Mouse (Mus musculus) hindbrain, embryonic 14.5 days (tissue): Measurements from ENCODE around the gene Naa15. TPM values are rescaled to one million over a fixed set of nuclear protein-coding genes. Genes with fewer than 3 reads are reported as not detected.

ENCODE experiments used
- ATAC-seq: fragments of 200-750 bp; cut with Nextera tagmentation; 2 replicates; pipeline ENCODE4 v1.8.0; 2017; ENCODE audit warnings: moderate number of reproducible peaks, mild to moderate bottlenecking, moderate TSS enrichment, moderate library complexity; ENCODE audit not compliant: low FRiP score
- DNase-seq: peaks from one replicate; pipeline ENCODE4 v3.0.0-alpha.2; 2015; ENCODE audit warnings: low spot score
- H3K27ac ChIP-seq: fragments of 300-500 bp; sonication (generic); 2 replicates; pipeline ENCODE4 v1.5.1; 2014; ENCODE audit warnings: mild to moderate bottlenecking, moderate library complexity
- H3K27me3 ChIP-seq: fragments of 300-500 bp; sonication (generic); 2 replicates; pipeline ENCODE4 v1.6.1; 2014; ENCODE audit warnings: mild to moderate bottlenecking, low read length, mixed read lengths; ENCODE audit not compliant: control insufficient read depth, insufficient read depth
- H3K36me3 ChIP-seq: fragments of 300-500 bp; sonication (generic); replicated peaks from 2 replicates; pipeline ENCODE4 v1.6.1; 2014; ENCODE audit not compliant: control insufficient read depth, insufficient read depth
- H3K4me1 ChIP-seq: fragments of 300-500 bp; sonication (generic); replicated peaks from 2 replicates; pipeline ENCODE4 v1.6.1; 2014; ENCODE audit warnings: antibody characterized with exemption, low read length, mixed read lengths; ENCODE audit not compliant: control insufficient read depth, insufficient read depth
- H3K4me2 ChIP-seq: fragments of 300-500 bp; sonication (generic); replicated peaks from 2 replicates; pipeline ENCODE4 v1.6.1; 2014; ENCODE audit warnings: mild to moderate bottlenecking, moderate library complexity
- H3K4me3 ChIP-seq: fragments of 300-500 bp; sonication (generic); replicated peaks from 2 replicates; pipeline ENCODE4 v1.5.1; 2014; ENCODE audit warnings: mild to moderate bottlenecking, low read length
- H3K9ac ChIP-seq: fragments of 300-500 bp; sonication (generic); 2 replicates; pipeline ENCODE4 v1.6.1; 2014
- H3K9me3 ChIP-seq: fragments of 300-500 bp; sonication (generic); 2 replicates; pipeline ENCODE4 v1.6.1; 2016; ENCODE audit warnings: low read length; ENCODE audit not compliant: control insufficient read depth
- WGBS: fragments of 180-500 bp; shearing (Covaris S2); extraction: QIAGEN DNeasy Blood & Tissue Kit; methylation state at CpG from one replicate; pipeline ENCODE4 v1.1.7; 2014; 5-methylcytosine and 5-hydroxymethylcytosine counted together
- polyA plus RNA-seq: library from polyadenylated mRNA; unstranded; fragments of >200 nt; fragmentation: Nextera tagmentation; extraction: Ambion mirVana; gene quantifications from 2 replicates; pipeline ENCODE4 v1.2.1, GENCODE M21; 2014

Naa15 gene
- polyA plus RNA-seq, 1 experiment from 2014 or later: 38.8 TPM

DNA sequence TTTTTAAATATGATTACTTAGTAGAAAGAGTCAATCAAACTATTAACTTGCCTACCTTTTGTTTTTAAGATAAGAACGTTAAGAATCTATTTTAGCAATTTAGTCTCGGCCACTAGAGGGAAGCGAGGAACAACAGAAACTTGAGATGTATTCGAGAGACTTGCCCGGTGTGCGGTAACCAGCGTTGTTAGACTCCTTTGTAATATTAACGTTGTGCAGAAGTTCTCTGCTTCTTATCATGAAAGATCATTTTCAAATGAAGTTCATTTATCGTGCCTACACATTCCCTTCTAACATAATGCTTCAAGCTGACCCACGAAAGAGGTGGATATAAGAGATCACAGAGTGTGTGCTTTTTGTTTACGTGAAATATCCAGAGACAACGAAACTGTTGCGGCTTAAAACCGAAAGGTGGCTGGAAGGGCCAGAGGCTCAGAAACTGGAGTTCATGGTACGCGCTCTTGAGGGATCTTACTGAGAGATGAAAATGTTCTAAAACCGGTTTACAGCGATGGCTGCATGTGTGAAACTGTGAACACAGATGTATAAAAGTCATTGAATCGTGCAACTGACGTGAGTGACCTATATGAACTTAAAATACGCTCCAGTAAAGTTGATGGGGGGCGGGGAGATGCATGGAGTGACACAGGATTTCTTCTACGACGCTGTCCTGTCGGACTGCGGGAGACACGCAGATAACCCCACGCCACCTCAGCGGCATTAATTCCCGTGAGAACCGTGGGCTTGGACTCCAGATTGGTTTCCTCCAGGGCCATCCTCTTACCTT, 36.9 kb upstream of the Naa15 start:
- ATAC-seq: no peak
- no peaks in the 10 kb centered on the region for H3K27me3 ChIP-seq
- H3K9ac ChIP-seq: 0 out of 2 replicates have a peak overlapping the region, but pooled peaks have one; percentile 5
- 52% methylated on average over 31 of the region's 31 CpGs for WGBS
- H3K27ac ChIP-seq: no peak overlapping the region
- H3K4me2 ChIP-seq: peak overlapping the region; percentile 37
- no peaks in the 10 kb centered on the region for H3K9me3 ChIP-seq
- DNase-seq: peak; percentile 69
- H3K4me3 ChIP-seq: 0 out of 2 replicates have a peak overlapping the region, but pooled peaks have one; percentile 5
- no peaks in the 10 kb centered on the region for H3K36me3 ChIP-seq
- H3K4me1 ChIP-seq: no peaks in the 10 kb centered on the region

DNA sequence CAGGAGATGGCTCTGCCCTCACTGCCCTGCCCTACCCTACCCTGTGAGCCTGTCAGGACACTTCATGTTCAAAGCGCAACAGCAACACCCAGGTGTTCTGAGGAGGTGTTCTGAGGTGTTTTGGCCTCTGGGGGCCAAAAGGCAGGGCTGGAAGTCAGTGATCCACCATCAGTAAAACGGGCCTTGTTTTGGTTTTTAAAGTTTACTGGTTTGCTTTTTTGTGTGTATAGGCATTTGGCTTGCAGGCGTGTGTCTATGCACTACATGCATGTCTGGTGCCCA, 36.3 kb upstream of the Naa15 start:
- H3K4me3 ChIP-seq: no peak overlapping the region

DNA sequence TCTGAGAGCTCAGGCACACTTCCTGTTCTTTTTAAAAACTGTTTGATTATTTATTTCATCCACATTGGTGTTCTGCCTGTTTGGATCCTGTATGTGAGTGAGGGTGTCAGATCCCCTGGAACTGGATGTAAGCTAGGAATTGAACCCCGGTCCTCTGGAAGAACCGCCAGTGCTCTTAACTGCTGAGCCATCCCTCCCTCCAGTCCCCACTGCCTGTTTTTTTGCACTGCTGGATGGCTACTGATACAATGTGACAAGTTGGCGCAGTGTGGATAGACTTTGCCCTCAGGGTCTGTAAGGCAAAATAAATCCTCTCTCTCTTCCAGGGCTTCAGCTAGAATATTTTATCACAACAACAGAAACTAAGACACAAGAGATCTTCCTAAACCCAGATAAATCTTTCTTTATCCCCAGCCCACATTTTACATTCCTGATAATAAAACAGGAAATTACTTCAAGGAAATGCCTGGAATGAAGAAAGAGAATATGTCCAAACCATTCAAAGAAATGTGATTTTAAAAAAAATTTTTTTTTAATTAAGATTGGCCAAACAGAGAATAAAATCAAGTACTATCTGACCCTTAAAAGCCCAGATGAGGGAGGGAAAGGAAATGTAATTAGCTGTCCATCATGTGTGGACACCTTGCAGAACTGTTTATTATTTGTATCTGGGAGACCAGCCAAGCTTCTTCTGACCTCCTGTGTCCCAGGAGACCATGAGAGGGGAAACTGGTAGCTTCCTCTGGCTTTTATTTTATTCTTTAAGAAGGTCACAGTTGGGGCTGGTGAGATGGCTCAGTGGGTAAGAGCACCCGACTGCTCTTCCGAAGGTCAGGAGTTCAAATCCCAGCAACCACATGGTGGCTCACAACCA, 34.9 kb upstream of the Naa15 start:
- H3K27ac ChIP-seq: no peak overlapping the region
- H3K4me2 ChIP-seq: no peak overlapping the region
- H3K9ac ChIP-seq: no peak overlapping the region
- no peak for DNase-seq
- no peak overlapping the region for H3K4me3 ChIP-seq
- no peaks in the 10 kb centered on the region for H3K36me3 ChIP-seq
- WGBS: 79% methylated on average over 5 of the region's 5 CpGs
- ATAC-seq: no peak
- H3K27me3 ChIP-seq: no peaks in the 10 kb centered on the region
- no peaks in the 10 kb centered on the region for H3K4me1 ChIP-seq
- H3K9me3 ChIP-seq: no peaks in the 10 kb centered on the region

More for the DNA sequence above, 36.3 kb upstream of the Naa15 start:
- DNase-seq (no peak), ATAC-seq (no peak)
- Histone ChIP-seq H3K27ac (no peak overlapping the region), H3K4me2 (0 out of 2 replicates have a peak overlapping the region, but pooled peaks have one; percentile 37), H3K4me1 (no peaks in the 10 kb centered on the region), H3K9ac (no peak overlapping the region), H3K9me3 (no peaks in the 10 kb centered on the region), H3K27me3 (no peaks in the 10 kb centered on the region), H3K36me3 (no peaks in the 10 kb centered on the region)
- 91% methylated on average over 3 of the region's 3 CpGs for WGBS

DNA sequence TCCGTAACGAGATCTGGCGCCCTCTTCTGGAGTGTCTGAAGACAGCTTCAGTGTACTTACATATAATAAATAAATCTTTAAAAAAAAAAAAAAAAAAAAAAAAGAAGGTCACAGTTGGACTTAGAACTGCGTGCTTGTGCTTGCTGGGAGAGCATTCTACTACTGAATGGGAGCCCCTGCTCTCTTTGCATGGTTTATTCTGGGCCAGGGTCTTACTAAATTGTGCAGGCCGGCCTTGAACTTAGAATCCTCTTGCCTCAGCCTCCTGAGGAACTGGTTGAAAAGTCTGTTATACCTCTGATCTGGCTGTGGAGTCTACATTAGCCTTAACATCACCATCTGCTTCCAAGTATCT, 34.3 kb upstream of the Naa15 start:
- H3K9ac ChIP-seq: no peak overlapping the region
- no peak for ATAC-seq
- H3K4me2 ChIP-seq: no peak overlapping the region
- H3K27ac ChIP-seq: no peak overlapping the region
- H3K4me3 ChIP-seq: no peak overlapping the region
- no peaks in the 10 kb centered on the region for H3K9me3 ChIP-seq
- DNase-seq: no peak
- no peaks in the 10 kb centered on the region for H3K36me3 ChIP-seq
- H3K4me1 ChIP-seq: no peaks in the 10 kb centered on the region
- no peaks in the 10 kb centered on the region for H3K27me3 ChIP-seq
- WGBS: 87% methylated on average over 2 of the region's 5 CpGs

DNA sequence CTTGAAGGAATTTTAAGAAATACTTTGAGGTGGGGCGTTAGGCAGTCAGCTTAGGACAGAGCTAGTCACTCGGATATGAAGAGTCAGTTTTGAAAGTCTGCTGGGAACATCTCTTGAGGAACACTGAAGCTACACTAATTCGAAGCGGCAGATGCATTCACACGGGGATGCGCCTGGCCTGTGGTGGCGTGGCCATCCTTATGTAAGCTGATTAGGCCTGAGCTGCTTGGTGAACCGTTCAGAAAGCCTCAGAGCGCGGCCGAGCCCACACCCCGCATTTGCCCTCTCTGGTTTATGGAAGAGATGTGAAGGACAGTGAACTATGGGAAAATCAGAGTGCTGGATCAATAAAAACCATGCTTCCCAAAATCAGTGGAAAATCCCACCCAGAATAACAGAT, 31.5 kb upstream of the Naa15 start:
- no peak overlapping the region for H3K4me3 ChIP-seq
- no peak for ATAC-seq
- WGBS: 43% methylated on average over 12 of the region's 12 CpGs

DNA sequence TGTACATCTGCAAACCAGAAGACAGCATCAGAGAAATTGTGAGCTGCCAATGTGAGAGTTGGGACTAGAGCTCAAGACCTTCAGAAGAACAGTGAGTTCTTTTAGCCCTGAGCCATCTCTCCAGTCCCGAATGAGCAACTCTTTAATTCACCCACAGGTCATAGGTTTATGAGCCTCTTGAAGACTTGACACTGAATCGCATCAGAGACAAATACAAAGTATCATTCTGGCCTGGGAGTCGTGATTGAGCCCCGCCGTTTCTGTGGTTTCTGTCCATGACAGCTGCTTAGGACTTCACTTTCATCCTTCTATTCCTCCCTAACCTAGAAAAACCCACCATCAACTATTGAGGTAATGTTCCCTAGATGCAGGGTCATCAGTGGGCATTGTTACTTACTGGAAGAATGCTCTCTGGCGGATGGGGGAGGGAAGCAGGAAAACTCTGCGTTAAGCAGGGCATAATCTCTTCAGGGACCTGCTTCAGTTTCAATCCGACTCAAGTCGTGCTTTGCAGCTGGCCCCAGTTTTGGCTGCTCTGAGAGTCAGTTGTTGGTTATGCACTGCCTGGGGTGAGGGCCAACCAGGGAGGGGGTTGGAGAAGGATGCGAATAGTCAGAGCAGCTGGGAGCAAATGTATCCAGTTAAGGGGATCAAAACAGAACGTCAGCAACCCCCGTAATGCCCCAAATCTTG, 28.4 kb upstream of the Naa15 start:
- no peak overlapping the region for H3K27ac ChIP-seq
- no peak overlapping the region for H3K4me3 ChIP-seq
- H3K4me2 ChIP-seq: no peak overlapping the region
- no peaks in the 10 kb centered on the region for H3K4me1 ChIP-seq
- no peaks in the 10 kb centered on the region for H3K9me3 ChIP-seq
- 0 out of 2 replicates have a peak, but pooled peaks cover 4% of the 10 kb centered on the region for H3K27me3 ChIP-seq
- ATAC-seq (no peak), DNase-seq (no peak)
- no peak overlapping the region for H3K9ac ChIP-seq
- 56% methylated on average over 12 of the region's 12 CpGs for WGBS
- H3K36me3 ChIP-seq: no peaks in the 10 kb centered on the region

More for the DNA sequence above, 31.5 kb upstream of the Naa15 start:
- H3K4me2 ChIP-seq: no peak overlapping the region
- 0 out of 2 replicates have a peak, but pooled peaks cover 4% of the 10 kb centered on the region for H3K27me3 ChIP-seq
- no peaks in the 10 kb centered on the region for H3K36me3 ChIP-seq
- H3K9me3 ChIP-seq: no peaks in the 10 kb centered on the region
- no peak overlapping the region for H3K9ac ChIP-seq
- DNase-seq: no peak
- H3K4me1 ChIP-seq: no peaks in the 10 kb centered on the region
- H3K27ac ChIP-seq: no peak overlapping the region

DNA sequence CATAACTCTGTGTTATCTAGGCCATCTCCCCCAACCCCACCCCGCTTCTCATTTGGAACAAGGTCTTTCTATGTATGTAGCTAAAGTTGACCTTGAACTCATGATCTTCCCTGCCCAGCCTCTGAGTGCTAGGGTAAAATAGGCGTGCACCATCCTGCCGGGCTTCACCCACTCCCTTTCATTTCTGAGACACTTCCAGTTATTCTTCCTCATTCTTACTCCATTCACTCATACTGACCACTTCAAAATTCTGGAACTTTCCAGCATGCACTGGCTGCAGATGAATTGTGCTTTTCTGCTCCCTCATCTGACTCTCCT, 27.9 kb upstream of the Naa15 start:
- Histone ChIP-seq H3K27ac (no peak overlapping the region), H3K27me3 (0 out of 2 replicates have a peak, but pooled peaks cover 4% of the 10 kb centered on the region), H3K9me3 (no peaks in the 10 kb centered on the region), H3K4me2 (no peak overlapping the region), H3K36me3 (no peaks in the 10 kb centered on the region), H3K4me1 (no peaks in the 10 kb centered on the region), H3K9ac (no peak overlapping the region), H3K4me3 (no peak overlapping the region)
- WGBS: 79% methylated on average over 3 of the region's 3 CpGs
- ATAC-seq (no peak), DNase-seq (no peak)

DNA sequence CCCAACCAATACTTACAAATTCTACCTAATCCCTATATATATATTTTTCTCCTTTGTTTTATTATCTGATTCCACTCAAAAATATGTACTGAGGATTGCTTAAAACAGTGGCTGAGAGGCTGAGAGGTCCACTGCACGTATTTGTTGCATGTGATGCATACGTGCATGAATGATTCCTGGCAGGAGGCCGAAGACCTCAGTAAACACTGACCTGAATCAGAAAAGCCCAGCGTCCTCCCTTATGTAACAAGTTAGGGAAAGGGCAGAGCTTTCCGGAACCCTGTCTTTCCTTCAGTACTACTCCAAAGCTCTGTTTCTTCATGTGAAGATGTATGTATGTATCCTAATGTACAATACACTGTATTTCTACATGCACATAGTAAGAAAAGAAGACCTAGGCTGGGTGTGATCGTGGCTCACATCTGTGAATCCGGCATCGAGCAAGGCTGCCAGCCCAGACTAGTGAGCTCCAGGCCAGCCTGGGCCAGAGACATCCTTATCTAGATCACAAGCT, 27.0 kb upstream of the Naa15 start:
- Histone ChIP-seq H3K9ac (no peak overlapping the region), H3K4me1 (no peaks in the 10 kb centered on the region), H3K27me3 (0 out of 2 replicates have a peak, but pooled peaks cover 4% of the 10 kb centered on the region), H3K4me3 (no peak overlapping the region), H3K4me2 (no peak overlapping the region), H3K36me3 (no peaks in the 10 kb centered on the region), H3K9me3 (no peaks in the 10 kb centered on the region), H3K27ac (no peak overlapping the region)
- DNase-seq (no peak), ATAC-seq (no peak)
- WGBS: 59% methylated on average over 8 of the region's 8 CpGs

DNA sequence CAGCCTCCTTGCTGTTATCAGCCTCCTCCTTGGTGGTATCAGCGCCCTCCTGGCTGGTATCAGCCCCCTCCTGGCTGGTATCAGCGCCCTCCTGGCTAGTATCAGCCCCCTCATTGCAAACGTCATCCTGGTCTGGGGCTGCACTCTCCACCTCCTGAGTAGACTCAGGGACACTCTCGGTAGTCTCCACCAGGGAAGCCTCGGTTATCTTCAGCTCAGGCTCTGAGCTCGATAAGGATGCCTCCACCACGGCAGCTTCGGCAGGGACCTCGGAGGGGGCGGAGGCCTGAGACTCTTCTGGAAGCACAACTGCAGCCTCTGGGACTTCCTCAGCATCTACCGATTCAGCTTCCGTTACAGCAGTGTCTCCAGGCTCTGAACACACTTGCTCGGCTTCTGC, 26.0 kb upstream of the Naa15 start:
- no peak overlapping the region for H3K27ac ChIP-seq
- H3K27me3 ChIP-seq: 0 out of 2 replicates have a peak, but pooled peaks cover 4% of the 10 kb centered on the region
- H3K4me3 ChIP-seq: no peak overlapping the region
- ATAC-seq (no peak), DNase-seq (no peak)
- no peaks in the 10 kb centered on the region for H3K36me3 ChIP-seq
- peak overlapping the region; percentile 26; the same call in 1 of the 2 replicates for H3K9ac ChIP-seq
- H3K9me3 ChIP-seq: no peaks in the 10 kb centered on the region
- no peaks in the 10 kb centered on the region for H3K4me1 ChIP-seq
- WGBS: 7% methylated on average over 13 of the region's 13 CpGs
- H3K4me2 ChIP-seq: peak overlapping the region; percentile 36
